Mouse (Mus musculus): Measurements from ENCODE around the gene Slc27a5. TPM values are rescaled to one million over a fixed set of nuclear protein-coding genes. Genes with fewer than 3 reads are reported as not detected.

Slc27a5 gene
- polyA plus RNA-seq, 1 experiment: not detected

DNA sequence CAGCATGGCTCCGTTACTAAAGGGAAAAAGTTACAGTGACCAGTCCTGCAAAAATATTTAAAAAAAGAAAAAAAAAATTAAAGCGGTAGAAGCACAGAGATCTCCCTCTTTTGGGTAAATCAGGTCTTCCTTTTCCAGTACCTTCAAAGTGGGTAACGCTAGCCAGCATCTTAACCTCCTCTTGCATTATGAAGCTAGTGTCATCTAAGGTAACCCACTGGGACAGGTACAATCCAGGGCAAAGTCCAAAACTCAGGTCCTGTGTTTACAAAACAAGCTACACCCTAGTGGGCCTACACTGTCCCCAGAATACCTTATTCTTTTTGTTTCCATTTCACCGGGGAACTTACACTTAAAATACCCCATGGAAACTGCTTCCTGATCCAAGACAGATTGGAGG, 15.7 kb upstream of the Slc27a5 start:
- Histone ChIP-seq H3K4me3 (ENCODE audit: low read depth, low read length) (no peak overlapping the region), H3K36me3 (ENCODE audit: control insufficient read depth, insufficient read depth, low read length) (no peaks in the 10 kb centered on the region), H3K4me1 (ENCODE audit: control insufficient read depth, insufficient read depth, insufficient read length, low read length) (peaks cover 13% of the 10 kb centered on the region; the same call in 1 of the 2 replicates), H3K27ac (ENCODE audit: insufficient read depth, low read depth, low read length) (peak overlapping the region; percentile 54; the same call in 1 of the 2 replicates), H3K27me3 (ENCODE audit: control insufficient read depth, insufficient read depth, low read length) (no peaks in the 10 kb centered on the region)
- 42% methylated on average over 4 of the region's 4 CpGs for WGBS
- TF ChIP-seq POLR2A (IDR thresholded peaks at IDR 0.05; ENCODE audit: low read depth, low read length): no peak
- TF ChIP-seq CTCF (IDR thresholded peaks at IDR 0.05; ENCODE audit: extremely low read depth, insufficient read length, insufficient replicate concordance, low read depth, low read length): no peak

- 12% methylated on average over 26 of the region's 26 CpGs for WGBS
- H3K4me1 ChIP-seq (ENCODE audit: control insufficient read depth, insufficient read depth, insufficient read length, low read length): peaks cover 13% of the 10 kb centered on the region; the same call in 1 of the 2 replicates
- TF ChIP-seq POLR2A (IDR thresholded peaks at IDR 0.05; ENCODE audit: low read depth, low read length): no peak
- H3K36me3 ChIP-seq (ENCODE audit: control insufficient read depth, insufficient read depth, low read length): peaks cover 20% of the 10 kb centered on the region
- H3K27me3 ChIP-seq (ENCODE audit: control insufficient read depth, insufficient read depth, low read length): no peaks in the 10 kb centered on the region
- H3K27ac ChIP-seq (ENCODE audit: insufficient read depth, low read depth, low read length): peak within 1 kb of the TSS; percentile 93
- peak within 1 kb of the TSS; percentile 94 for H3K4me3 ChIP-seq (ENCODE audit: low read depth, low read length)
These were observed 12.3 kb upstream of the Slc27a5 start, which contains the start of gene Zbtb45 for GRCm38 (mm10) chr7:13010005-13010908. Zbtb45 (minus strand) TSS chr7:13010034.

DNA sequence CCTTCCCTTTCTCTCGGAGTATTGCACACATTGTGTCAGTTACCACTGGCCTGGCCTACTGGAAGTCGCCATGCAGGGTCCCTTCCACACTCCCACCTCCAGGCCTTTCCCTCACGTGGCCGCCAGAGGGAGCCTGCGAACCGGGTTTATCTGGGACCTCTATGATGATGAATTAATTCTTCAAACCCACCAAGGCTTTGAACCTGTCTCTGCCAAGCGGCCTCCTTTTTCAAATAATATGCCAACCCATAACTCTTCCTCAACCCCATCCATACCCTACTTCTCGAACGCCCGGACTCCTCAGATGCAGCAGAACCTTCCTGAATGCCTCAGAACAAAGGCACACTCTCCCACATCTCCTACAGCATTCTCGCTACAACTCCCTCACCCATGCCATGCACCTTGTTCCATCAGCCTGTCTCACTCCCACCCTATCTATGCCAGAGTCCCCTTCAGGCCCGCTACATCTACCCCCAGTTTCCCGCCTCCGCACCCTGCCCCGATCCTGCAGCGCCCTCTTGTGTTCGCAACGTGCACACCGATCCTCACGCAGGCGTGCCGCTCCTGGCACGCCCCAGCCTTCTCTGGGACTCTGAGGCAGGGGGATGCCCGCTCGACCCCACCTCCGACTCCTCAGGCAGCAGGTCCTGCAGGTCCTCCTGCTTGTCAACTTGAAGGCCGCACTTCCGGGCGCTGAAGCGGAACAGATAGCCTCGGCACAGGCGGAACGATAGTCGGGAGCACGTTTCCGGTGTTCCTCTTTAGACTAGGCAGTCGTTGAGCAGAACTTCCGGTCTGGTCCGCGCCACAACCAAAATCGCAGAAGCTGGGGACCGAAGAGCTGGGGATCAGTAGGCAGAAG, 11.4 kb upstream of the Slc27a5 start:
- Histone ChIP-seq H3K4me1 (ENCODE audit: control insufficient read depth, insufficient read depth, insufficient read length, low read length) (peaks cover 11% of the 10 kb centered on the region; the same call in 1 of the 2 replicates), H3K36me3 (ENCODE audit: control insufficient read depth, insufficient read depth, low read length) (peaks cover 20% of the 10 kb centered on the region), H3K27me3 (ENCODE audit: control insufficient read depth, insufficient read depth, low read length) (no peaks in the 10 kb centered on the region), H3K4me3 (ENCODE audit: low read depth, low read length) (peak overlapping the region; percentile 94), H3K27ac (ENCODE audit: insufficient read depth, low read depth, low read length) (peak overlapping the region; percentile 93)
- TF ChIP-seq CTCF (IDR thresholded peaks at IDR 0.05; ENCODE audit: extremely low read depth, insufficient read length, insufficient replicate concordance, low read depth, low read length): peak; percentile 96
- peak; percentile 55 for TF ChIP-seq POLR2A (IDR thresholded peaks at IDR 0.05; ENCODE audit: low read depth, low read length)
- under 1% methylated on average over 42 of the region's 42 CpGs for WGBS

- no peaks in the 10 kb centered on the region for H3K27me3 ChIP-seq (ENCODE audit: control insufficient read depth, insufficient read depth, low read length)
- peaks cover 9% of the 10 kb centered on the region; the same call in 1 of the 2 replicates for H3K4me1 ChIP-seq (ENCODE audit: control insufficient read depth, insufficient read depth, insufficient read length, low read length)
- peaks cover 20% of the 10 kb centered on the region for H3K36me3 ChIP-seq (ENCODE audit: control insufficient read depth, insufficient read depth, low read length)
- H3K4me3 ChIP-seq (ENCODE audit: low read depth, low read length): no peak overlapping the region
- TF ChIP-seq POLR2A (IDR thresholded peaks at IDR 0.05; ENCODE audit: low read depth, low read length) (no peak), CTCF (IDR thresholded peaks at IDR 0.05; ENCODE audit: extremely low read depth, insufficient read length, insufficient replicate concordance, low read depth, low read length) (no peak)
- WGBS: 85% methylated on average over 57 of the region's 57 CpGs
- H3K27ac ChIP-seq (ENCODE audit: insufficient read depth, low read depth, low read length): no peak overlapping the region
These were observed 9.5 kb upstream of the Slc27a5 start for GRCm38 (mm10) chr7:13007341-13008092.

- H3K36me3 ChIP-seq (ENCODE audit: control insufficient read depth, insufficient read depth, low read length): peaks cover 20% of the 10 kb centered on the region
- TF ChIP-seq POLR2A (IDR thresholded peaks at IDR 0.05; ENCODE audit: low read depth, low read length): no peak
- no peak for TF ChIP-seq CTCF (IDR thresholded peaks at IDR 0.05; ENCODE audit: extremely low read depth, insufficient read length, insufficient replicate concordance, low read depth, low read length)
- 94% methylated on average over 10 of the region's 10 CpGs for WGBS
- H3K4me1 ChIP-seq (ENCODE audit: control insufficient read depth, insufficient read depth, insufficient read length, low read length): peaks cover 9% of the 10 kb centered on the region; the same call in 1 of the 2 replicates
- H3K27ac ChIP-seq (ENCODE audit: insufficient read depth, low read depth, low read length): no peak overlapping the region
- no peaks in the 10 kb centered on the region for H3K27me3 ChIP-seq (ENCODE audit: control insufficient read depth, insufficient read depth, low read length)
- H3K4me3 ChIP-seq (ENCODE audit: low read depth, low read length): no peak overlapping the region
These were observed 8.5 kb upstream of the Slc27a5 start for GRCm38 (mm10) chr7:13006531-13006930.

DNA sequence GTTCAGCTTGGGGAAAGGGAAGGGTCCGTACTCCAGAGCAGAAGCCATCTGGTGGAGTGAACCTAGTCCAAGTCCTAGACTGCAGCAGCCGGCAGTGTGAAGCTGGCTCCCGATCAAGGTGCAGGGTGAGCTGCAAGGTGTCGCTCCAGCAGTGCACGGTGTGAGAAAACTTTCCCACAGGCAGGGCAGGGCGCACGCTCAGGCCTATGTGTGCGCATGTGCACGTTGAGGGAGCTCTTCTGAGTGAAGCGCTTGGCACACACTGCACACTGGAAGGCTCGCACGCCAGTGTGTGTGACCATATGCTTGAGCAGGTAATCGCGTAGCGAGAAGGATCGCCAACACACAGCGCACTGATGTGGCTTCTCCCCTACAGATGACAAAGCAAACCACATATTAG, 8.0 kb upstream of the Slc27a5 start:
- no peak overlapping the region for H3K4me3 ChIP-seq (ENCODE audit: low read depth, low read length)
- whole genome bisulfite sequencing: 90% methylated on average over 17 of the region's 17 CpGs
- H3K36me3 ChIP-seq (ENCODE audit: control insufficient read depth, insufficient read depth, low read length): peaks cover 20% of the 10 kb centered on the region
- H3K27me3 ChIP-seq (ENCODE audit: control insufficient read depth, insufficient read depth, low read length): no peaks in the 10 kb centered on the region
- TF ChIP-seq POLR2A (IDR thresholded peaks at IDR 0.05; ENCODE audit: low read depth, low read length) (no peak), CTCF (IDR thresholded peaks at IDR 0.05; ENCODE audit: extremely low read depth, insufficient read length, insufficient replicate concordance, low read depth, low read length) (no peak)
- peaks cover 9% of the 10 kb centered on the region; the same call in 1 of the 2 replicates for H3K4me1 ChIP-seq (ENCODE audit: control insufficient read depth, insufficient read depth, insufficient read length, low read length)
- H3K27ac ChIP-seq (ENCODE audit: insufficient read depth, low read depth, low read length): no peak overlapping the region
